Mouse (Mus musculus) adrenal gland, postnatal 4 days (tissue): ENCODE measurements around the gene Zfp644. TPM values are rescaled to one million over a fixed set of nuclear protein-coding genes. Genes with fewer than 3 reads are reported as not detected.
"Not testable (repeated sequence)": the region's sequence is repeated elsewhere in the genome, so short reads cannot be mapped to it uniquely, and the experiment has no call there.

ENCODE experiments used
- DNase-seq, 2 experiments: peaks; one replicate each; pipeline ENCODE4 v3.0.0; 2021 to 2022; ENCODE audit warnings: low spot score in 2 of 2, mixed read lengths in 2 of 2
- long read RNA-seq, 2 experiments: library from polyadenylated mRNA; stranded (forward); transcript quantifications; one replicate each; pipeline ENCODE4 v2.0.0; 2021
- total RNA-seq, 2 experiments: library from RNA; stranded (reverse); gene quantifications; 2 replicates each; pipeline ENCODE4 v1.2.3; 2021

Zfp644 gene
- total RNA-seq = 10 to 100 TPM; 91.2 to 93.8 TPM
- long read RNA-seq, experiment 1, partial matches to known transcripts = 0 of 14 reads
- long read RNA-seq, experiment 1, other reads (novel, unspliced or antisense) = 12 of 14 reads
- long read RNA-seq, experiment 2, partial matches to known transcripts = 2 of 11 reads
- long read RNA-seq, experiment 2, other reads (novel, unspliced or antisense) = 7 of 11 reads

DNA sequence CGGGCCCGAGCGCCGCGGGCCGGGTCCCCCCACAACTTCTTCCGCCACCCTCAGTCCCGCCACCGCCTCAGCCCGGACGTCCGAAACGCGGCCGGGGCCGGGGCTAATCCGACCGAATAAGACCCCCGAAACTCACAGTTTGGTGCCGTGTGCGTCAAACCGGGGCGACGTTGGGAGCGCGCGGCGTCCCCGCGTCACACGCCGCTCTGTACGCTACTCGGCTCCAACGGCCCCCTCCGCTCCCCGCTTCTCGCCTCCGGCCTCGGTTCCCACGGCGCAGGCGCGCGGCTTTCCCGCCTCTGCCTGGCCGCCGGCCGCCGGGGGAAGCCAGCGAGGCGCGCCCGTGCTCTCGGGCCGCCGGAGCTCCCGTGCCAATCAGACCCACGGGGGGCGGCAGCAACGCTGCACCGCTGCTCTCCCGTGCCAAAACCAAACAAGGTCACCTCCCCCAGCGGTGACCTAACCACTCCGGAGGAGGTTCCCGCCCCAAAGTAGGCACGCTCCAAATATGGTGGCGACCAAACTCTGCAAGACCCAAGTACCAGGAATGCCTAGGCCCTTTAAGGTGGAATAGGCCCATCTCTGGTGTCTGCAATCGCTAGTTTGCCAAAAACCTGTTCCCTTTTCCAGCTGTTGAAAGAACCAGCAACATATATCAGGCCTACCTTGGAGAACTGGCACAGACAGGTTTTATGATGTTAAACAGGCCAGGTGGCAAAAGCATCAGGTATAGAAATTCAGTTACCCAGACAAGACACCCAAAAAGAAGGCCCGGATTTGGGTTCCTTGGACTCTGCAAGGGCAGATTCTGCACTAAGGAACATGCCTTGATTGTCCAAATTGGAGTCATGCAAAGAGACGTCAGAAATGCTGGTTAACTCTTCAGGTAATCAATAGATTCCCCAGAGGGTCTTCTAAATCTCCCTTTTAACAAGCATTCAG, at the start of gene Zfp644:
Zfp644 (minus strand) TSS at position 892 of the 942 bp plus-strand sequence.
- peak; percentile 70 to 79 for DNase-seq

DNA sequence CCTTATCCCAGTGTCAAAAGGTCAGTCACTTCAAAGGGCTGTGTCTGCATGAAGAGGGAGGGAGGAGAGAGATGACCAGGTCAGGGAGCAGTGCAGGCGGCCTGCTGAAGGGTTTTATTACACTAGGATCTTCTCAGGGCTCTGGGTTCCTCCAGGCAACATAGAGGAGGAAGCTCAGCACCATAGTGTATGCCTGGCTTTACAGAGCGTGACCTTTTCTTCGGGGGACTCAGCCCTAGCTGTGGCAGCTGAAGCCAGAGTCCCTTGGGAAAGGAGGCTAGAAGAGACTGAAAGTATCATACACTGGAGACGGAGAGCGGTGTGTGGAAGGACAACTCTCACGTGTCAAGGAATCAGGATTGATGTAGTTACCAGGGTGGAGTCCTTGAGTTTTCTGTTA, 42.6 kb upstream of the Zfp644 start:
- DNase-seq = no peak

DNA sequence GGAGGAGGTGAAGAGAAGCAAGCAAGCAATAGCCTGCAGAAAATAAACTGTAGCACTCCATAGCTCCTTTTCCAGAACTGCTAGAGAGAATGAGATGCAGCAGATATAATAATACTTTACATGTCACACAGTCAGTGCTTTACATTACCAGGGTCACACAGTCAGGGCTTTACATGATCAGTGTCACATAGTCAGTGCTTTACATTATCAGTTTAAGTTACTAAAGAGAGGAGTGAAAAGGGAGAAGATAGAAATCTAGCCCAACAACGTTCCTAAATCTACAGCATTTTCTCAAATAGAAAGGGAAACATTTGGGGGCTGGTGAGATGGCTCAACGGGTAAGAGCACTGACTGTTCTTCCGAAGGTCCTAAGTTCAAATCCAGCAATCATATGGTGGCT, 26.4 kb upstream of the Zfp644 start:
- no peak for DNase-seq

DNA sequence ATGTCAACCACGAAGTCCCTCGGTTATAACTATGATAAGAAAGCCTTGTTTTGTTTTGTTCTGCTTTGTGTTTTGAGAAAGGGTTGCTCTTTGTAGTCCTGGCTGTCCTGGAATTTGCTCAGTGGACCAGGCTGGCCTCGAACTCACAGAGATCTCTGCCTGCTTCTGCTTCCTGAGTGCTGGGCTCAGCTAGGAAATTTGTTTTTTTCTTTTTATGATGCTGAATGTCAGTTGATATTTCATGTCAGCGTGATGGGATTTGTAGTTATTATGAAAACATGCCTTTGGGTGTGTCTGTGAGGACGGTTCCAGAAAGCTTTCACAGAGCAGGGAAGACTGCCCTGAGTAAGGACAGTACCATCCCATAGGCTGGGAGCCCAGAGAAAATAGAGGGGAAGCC, 25.7 kb upstream of the Zfp644 start:
- DNase-seq = no peak

DNA sequence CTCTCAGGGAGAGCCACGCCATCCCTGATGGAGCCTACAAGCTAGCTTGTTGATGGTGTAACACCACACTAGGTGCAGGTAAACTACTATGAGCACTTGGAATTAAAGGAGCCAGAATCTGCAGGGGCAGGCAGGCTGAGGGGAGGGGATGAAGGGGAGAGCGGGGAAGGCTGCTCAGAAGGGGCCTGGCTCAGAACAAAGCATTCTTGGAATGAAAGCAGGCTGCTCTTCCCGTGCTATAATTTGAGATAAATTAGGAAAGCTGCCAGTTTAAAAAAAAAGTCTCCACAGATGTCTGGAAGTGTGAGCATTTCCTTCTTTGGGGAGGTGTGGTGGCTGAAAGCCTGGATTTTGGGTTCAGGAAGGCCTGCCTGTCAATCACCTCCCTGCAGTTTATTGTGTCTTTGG, 14.8 kb upstream of the Zfp644 start:
- no peak for DNase-seq

DNA sequence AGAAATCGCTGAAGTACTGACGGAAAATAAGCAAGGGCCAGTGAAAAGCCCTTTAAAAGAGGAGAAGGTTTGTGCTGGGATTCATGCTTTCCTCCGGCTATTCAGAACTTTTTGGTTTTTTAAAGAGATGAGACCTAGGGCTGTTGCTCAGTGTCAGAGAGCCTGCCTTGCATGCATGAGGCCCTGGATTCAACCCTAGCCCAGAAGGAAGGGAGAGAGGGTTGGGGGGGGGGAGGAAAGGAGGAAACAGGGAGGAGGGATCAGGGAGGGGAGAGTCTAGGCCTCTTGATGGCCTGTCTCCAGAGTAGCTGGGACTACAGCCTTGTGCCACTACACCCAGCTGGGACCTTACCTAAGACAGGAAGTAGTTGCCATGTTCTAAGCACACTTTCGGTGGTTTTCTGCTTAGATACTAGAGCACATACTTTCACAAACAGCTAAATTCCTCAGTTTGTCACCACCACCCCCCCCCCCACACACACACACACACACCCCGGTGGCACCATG, 14.2 kb upstream of the Zfp644 start:
- DNase-seq = no peak

DNA sequence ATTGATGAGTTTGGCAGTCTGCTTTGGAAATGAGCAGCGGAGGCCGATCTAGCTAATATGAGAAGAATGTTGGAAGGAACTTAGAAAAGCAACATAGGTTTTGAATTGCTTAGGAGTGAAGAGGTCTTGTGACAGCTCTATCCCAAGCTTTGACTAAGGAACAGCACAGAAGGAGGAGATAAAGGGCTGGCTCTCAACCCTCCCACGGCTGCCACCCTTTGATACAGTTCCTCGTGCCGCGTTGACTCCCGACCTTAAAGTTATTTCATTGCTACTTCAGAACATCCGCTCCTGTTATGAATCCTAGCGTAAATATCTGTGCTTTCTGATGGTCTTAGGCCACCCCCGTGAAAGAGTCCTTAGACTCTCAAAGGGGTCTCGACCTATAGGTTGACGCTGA, 13.5 kb upstream of the Zfp644 start:
- DNase-seq = no peak

DNA sequence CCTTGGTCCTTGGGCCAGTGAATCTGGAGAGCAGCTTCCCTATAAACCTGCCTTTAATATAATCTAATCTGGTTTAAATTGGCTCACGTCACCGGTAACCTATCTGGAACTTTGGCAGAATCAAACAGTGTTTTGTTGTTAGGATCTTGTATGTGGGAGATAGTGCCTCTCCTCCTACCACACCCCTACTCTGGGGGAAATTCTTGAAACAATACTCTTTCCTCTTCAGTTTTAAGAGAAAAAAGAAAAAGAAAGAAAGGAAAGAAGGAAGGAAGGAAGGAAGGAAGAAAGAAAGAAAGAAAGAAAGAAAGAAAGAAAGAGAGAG, 13.0 kb upstream of the Zfp644 start:
- DNase-seq = no peak

DNA sequence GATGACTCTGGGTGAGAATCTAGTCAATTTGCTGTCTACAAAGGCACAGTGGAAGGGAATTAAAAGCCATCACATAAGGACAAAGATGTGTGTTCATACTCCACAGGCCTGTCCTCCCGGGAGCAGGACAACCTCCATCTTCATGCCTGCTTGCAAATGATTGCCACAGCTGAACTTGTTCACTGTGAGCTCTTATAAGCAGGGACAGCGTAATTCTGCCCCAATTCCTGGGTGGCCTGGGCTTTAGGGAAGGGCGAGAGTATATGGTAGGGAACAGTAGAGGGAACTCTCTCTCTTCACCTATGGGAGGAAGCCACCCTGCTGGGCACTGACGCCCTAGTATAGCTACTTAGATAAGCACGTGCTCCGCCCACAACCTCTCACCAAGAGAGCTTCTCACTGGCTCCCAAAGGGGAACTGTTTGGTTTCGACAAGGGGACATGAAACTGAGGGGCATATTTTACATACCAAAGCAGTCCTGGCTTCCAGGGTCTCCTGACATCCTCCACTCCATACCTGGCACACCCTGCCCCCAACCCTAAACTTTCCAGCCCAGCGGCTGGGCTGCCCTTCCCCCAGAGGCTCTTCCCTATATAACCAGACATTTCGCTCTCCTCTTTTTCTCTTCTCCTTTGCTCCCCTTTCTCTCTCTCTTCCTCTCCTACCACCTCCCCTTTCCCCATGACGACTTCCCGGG, 12.4 kb upstream of the Zfp644 start:
- no peak for DNase-seq

DNA sequence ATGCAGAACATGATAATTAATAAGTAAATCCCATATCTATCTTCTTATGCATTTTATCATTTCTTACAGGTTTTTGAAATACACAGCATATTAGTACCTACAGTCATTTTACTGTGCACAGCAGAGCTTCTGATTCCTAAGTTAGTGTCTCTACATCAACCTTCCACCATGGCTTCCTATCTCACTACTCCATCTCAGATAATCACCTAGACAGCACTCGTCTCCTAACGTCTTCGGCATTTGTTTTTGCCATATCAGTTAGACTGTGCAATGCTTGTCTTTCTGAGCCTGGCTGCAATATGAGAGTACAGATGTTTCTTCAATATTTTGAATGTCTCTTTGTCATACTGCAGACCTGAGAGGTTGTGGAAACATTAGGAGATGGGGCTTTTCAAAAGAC, 9.3 kb upstream of the Zfp644 start:
- DNase-seq = no peak

DNA sequence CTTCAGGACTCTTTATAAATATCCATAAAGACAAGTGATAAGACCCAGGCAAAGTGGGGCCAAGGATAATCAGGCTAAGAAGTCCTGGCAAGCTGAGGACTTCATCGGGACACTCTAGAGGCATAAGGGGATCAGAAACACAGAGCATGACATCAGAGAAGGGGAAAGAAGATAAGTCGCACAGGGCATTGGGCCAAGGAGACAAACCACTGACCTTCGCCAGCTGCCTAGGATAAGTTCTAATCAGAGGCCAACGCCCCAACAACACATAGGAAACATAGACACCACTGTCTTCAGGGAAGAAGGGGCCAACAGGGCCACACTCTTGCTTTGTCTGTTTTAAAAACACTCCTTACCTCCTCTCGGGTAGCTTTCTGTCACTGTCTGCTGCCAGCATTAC, 8.1 kb upstream of the Zfp644 start:
- no peak for DNase-seq

DNA sequence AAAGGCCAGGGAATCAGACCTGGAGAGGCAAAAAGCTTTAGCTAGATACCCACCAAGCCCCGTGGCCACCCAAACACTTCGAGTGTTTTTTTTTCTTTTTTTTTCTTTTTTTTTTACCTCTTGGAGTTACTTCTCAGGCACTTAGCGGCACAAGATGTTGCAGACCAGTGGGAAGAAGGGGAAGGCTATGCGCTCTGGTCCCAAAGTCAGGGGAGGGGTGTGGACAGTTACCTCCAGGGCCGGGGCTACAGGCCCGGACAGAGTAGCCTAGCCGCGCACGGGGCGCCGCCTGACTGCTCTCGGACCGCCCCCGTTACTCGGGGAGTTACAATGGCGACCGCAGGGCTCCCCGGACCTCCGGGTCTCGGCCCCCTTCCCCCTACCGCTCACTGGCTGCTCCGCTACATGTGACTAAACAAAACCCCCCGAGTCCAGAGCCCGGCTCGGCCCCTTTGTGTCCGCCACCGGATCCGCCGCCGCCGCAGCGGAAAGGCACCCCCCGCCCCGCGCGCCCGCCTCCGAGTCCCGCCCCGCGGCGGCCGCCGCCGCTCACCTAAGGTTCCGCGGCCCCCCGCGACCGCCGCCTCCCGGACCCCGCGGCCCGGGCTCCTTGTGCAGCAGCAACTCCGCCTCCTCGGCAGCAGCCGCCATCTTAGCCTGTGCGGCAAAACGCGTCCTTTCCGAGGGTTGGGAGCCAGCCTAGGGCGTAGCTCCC, 1.2 kb downstream of the Zfp644 start:
- peak; percentile 58 to 63 for DNase-seq

DNA sequence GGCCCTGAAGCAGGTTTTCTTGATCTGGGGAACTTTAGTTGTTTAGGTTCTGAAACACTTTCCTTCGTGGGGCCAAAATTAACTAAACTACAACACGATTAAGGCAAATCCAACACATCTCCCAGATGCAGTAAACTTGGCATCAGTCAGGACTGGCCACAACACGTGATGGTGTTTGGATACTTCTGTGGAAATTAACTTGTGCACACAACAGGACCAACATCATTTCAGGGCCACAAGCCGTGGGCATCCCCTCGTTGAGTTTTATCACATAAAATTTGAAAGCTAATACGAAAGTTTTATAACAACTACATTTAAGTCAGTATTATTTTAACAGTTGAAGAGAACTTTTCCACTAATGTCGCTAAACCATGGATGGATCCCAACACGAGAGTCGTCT, 1.9 kb downstream of the Zfp644 start:
- DNase-seq = no peak

DNA sequence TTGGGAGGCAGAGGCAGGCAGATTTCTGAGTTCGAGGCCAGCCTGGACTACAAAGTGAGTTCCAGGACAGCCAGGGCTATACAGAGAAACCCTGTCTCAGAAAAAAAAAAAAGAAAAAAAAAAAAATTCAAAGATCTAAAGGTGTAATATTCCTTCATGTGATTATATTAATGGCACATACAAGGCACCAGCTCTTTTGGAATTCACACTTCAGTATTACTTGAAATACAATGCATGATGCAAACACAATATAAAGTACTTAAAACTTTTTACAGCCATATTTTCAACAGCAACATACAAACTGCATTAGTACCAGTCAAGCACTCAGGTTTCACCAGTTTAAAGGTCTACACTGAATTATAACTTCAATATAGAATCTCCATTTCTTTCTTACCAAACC, 2.4 kb downstream of the Zfp644 start:
- no peak for DNase-seq

DNA sequence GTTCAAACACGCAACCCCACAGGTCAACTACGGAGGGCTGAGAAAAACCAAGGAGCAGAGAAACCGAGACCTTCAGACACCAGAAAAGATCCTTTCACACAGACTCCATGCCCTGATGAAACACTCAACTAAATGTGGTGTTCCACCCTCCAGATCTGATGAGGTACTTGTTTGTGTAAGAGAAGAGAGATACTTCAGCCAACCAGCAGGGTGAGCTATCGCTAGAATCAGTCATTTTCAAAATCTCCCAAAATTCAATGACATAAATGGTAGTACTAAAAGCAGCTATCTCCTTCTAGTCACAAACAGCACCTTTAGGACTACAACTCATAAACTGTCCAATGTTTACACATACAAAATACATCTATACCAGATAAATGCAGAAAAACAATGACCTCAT, 4.1 kb downstream of the Zfp644 start:
- no peak for DNase-seq

DNA sequence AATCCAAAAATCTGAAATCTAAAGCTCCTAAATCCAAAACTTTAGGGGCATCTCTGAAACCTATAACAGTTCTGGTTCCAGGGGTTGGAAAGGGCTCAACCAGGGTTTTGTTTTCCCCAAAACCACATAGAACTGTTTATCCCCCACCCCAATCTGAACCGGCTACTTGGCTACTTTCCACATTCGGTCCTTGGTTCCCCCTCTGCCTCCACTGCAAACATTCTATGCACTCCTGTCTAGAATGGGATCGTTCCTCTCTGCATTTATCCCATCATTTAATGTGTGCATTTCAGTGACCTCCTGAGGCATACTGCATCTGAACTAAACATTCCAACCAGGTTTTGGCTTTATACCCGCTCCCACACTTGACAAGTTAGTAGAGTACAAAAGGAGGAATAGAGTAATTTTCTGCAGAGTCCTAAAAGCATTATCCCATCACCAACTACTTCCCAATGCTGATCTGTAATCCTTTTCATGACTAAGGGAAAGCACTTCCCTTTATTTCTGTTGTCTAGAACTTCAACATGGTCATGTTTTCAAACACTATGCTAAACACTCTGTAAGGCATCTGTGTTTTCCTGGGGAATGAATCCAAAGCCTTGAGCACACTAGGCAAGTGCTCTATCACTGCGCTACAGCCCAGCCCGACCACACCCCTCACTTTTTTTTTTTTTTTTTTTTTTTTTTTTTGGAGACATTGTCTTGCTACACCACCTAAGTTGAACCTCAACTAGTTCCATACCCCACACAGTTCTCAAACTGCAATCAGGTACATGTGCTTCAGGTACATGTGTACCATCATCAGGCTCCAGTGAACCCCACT, 16.2 kb downstream of the Zfp644 start:
- DNase-seq = no peak

DNA sequence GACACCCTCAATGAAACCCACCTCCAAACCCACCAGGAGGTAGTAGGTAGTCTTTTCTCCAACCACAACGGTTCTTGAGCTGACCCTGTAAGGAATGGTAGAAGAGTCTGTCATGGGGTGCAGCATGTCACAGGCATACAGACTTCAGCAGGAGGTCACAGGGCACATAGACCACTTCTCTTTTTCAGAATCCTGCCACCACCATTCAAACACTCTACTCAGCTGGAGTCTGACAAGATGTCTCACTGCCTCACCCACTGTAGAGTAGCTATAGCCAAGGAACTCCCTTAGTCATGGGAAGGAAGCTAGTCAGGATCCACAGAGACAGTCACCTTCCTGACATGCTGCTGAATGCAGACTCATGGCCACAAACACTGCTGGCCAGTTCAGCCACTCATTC, 17.4 kb downstream of the Zfp644 start:
- DNase-seq = no peak

DNA sequence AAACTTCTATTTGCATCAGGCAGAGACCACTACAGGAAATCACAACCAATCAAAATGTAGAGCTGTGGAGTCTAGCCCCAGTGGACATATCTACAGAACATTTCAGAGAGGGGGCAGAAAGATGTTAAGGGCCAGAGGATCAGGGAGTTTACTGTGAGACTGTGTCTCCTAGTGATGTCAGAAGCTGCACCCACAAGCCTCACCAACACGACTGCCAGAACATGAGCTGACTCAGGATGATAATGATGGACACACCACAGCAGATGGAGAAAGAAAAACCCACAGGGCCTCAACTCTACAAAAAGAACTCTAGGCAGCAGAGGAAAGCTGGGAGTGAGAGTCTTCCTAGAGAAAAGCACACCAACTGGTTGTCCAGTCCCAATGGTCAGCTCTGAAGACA, 18.3 kb downstream of the Zfp644 start:
- DNase-seq = not testable (repeated sequence)

DNA sequence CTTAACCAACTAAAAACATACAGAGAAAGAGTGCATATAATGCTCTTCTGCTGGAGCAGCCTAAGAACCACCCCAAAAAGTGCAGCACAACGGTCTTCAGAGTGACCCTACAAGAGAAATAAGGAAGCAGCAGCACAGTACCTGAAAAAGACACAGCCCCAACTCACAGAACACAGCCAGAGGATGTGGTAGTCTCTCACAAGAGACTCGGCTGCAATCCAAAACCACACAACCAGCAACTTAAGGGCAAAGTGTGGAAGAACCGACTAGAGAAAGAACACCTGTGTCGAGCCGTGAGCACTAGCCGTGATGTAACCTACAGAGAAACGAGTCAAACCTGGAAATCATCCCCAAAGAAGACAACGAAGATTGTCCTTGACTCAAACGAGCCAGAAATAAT, 20.3 kb downstream of the Zfp644 start:
- DNase-seq = no peak

DNA sequence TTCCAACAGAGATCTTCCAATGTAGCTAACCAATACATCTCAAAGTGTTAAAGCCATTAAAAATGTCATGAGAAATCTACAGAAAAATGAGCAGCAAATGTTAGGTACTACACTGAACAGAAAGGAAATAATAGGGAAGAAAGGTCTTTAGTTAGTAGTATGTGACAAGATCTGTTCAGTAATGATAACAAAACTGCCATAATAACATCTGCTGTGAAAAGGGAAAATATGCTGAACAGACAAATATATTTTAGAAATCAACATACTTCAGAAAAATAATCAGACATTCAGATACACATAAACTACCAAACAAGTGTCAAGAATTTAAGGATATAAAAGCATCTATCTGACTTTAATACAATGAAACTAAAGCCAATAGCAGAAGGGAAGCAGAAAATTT, 24.5 kb downstream of the Zfp644 start:
- no peak for DNase-seq

DNA sequence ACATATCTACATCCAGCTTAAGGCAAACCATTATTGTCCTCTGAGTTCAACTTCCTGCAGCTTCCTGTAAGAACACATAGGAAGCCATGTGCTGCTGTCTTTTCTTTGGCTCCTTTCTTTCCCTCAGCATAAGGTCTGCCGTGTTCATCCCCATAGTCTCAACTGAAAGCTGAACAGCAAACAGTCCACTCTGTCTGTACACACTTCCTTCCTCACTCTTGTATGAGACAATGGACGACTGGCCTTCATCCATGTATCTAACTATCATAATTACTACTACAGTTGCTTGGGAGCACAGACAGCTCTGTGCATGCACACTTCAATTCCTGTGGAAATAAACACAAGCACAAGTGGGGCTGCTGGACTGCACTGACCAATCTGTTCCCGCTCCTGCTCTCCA, 25.2 kb downstream of the Zfp644 start:
- no peak for DNase-seq
